Mouse (Mus musculus): ENCODE results near the gene R3hcc1l. TPM values are rescaled to one million over a fixed set of nuclear protein-coding genes. Genes with fewer than 3 reads are reported as not detected.

The R3hcc1l gene
- polyA plus RNA-seq, 1 experiment from 2014 or later: 11.3 TPM

- H3K9ac ChIP-seq (ENCODE audit: low read length): no peak overlapping the region
- H3K4me3 ChIP-seq (ENCODE audit: low read depth, low read length): no peak overlapping the region
- no peak overlapping the region for H3K27ac ChIP-seq (replicated peaks)
- ATAC-seq (ENCODE audit: low FRiP score, low TSS enrichment): no peak
- H3K27me3 ChIP-seq (ENCODE audit: control insufficient read depth, insufficient read depth, low read length): no peaks in the 10 kb centered on the region
- no peak overlapping the region for H3K4me2 ChIP-seq (replicated peaks; ENCODE audit: low read depth)
- no peaks in the 10 kb centered on the region for H3K9me3 ChIP-seq (ENCODE audit: control insufficient read depth, low read length)
- no peaks in the 10 kb centered on the region for H3K4me1 ChIP-seq (replicated peaks; ENCODE audit: control insufficient read depth, insufficient read depth)
- WGBS: 89% methylated on average over 3 of the region's 3 CpGs
- H3K36me3 ChIP-seq (ENCODE audit: control insufficient read depth, insufficient read depth, low read length): 0 out of 2 replicates have a peak, but pooled peaks cover 4% of the 10 kb centered on the region
- no peak for TF ChIP-seq EP300 (optimal IDR thresholded peaks at IDR 0.05)
- TF ChIP-seq CTCF (IDR thresholded peaks at IDR 0.05; ENCODE audit: low read depth): no peak
- no peak for DNase-seq (ENCODE audit: low spot score)
Measured at GRCm38 (mm10) chr19:42584188-42584587, 65.6 kb downstream of the R3hcc1l start.

- TF ChIP-seq EP300 (optimal IDR thresholded peaks at IDR 0.05) (no peak), CTCF (IDR thresholded peaks at IDR 0.05; ENCODE audit: low read depth) (peak; percentile 4; the same call in 1 of the 2 replicates)
- 25% methylated on average over 2 of the region's 2 CpGs for WGBS
- peak overlapping the region; percentile 45; the same call in 1 of the 2 replicates for H3K27ac ChIP-seq (replicated peaks)
- no peaks in the 10 kb centered on the region for H3K4me1 ChIP-seq (replicated peaks; ENCODE audit: control insufficient read depth, insufficient read depth)
- ATAC-seq (ENCODE audit: low FRiP score, low TSS enrichment) (no peak; the same call in 1 of the 2 replicates), DNase-seq (ENCODE audit: low spot score) (no peak)
- 0 out of 2 replicates have a peak overlapping the region, but pooled peaks have one; percentile 2 for H3K4me2 ChIP-seq (replicated peaks; ENCODE audit: low read depth)
- H3K9me3 ChIP-seq (ENCODE audit: control insufficient read depth, low read length): no peaks in the 10 kb centered on the region
- 0 out of 2 replicates have a peak, but pooled peaks cover 4% of the 10 kb centered on the region for H3K36me3 ChIP-seq (ENCODE audit: control insufficient read depth, insufficient read depth, low read length)
- no peak overlapping the region for H3K4me3 ChIP-seq (ENCODE audit: low read depth, low read length)
- H3K9ac ChIP-seq (ENCODE audit: low read length): no peak overlapping the region
- no peaks in the 10 kb centered on the region for H3K27me3 ChIP-seq (ENCODE audit: control insufficient read depth, insufficient read depth, low read length)
Measured at GRCm38 (mm10) chr19:42587704-42588103, 69.1 kb downstream of the R3hcc1l start.

- TF ChIP-seq EP300 (optimal IDR thresholded peaks at IDR 0.05) (no peak), CTCF (IDR thresholded peaks at IDR 0.05; ENCODE audit: low read depth) (peak; percentile 78)
- Histone ChIP-seq H3K36me3 (ENCODE audit: control insufficient read depth, insufficient read depth, low read length) (0 out of 2 replicates have a peak, but pooled peaks cover 2% of the 10 kb centered on the region), H3K4me2 (replicated peaks; ENCODE audit: low read depth) (no peak overlapping the region), H3K4me3 (ENCODE audit: low read depth, low read length) (no peak overlapping the region), H3K27me3 (ENCODE audit: control insufficient read depth, insufficient read depth, low read length) (no peaks in the 10 kb centered on the region), H3K27ac (replicated peaks) (no peak overlapping the region), H3K9ac (ENCODE audit: low read length) (no peak overlapping the region), H3K9me3 (ENCODE audit: control insufficient read depth, low read length) (no peaks in the 10 kb centered on the region), H3K4me1 (replicated peaks; ENCODE audit: control insufficient read depth, insufficient read depth) (no peaks in the 10 kb centered on the region)
- DNase-seq (ENCODE audit: low spot score) (no peak), ATAC-seq (ENCODE audit: low FRiP score, low TSS enrichment) (no peak)
- 32% methylated on average over 1 of the region's 1 CpGs for WGBS
Measured at GRCm38 (mm10) chr19:42589246-42589645, 70.7 kb downstream of the R3hcc1l start.

- ATAC-seq (ENCODE audit: low FRiP score, low TSS enrichment) (no peak), DNase-seq (ENCODE audit: low spot score) (peak; percentile 10)
- no peak overlapping the region for H3K9ac ChIP-seq (ENCODE audit: low read length)
- 68% methylated on average over 14 of the region's 14 CpGs for WGBS
- H3K27me3 ChIP-seq (ENCODE audit: control insufficient read depth, insufficient read depth, low read length): no peaks in the 10 kb centered on the region
- H3K4me2 ChIP-seq (replicated peaks; ENCODE audit: low read depth): no peak overlapping the region
- TF ChIP-seq EP300 (optimal IDR thresholded peaks at IDR 0.05): no peak
- no peak for TF ChIP-seq CTCF (IDR thresholded peaks at IDR 0.05; ENCODE audit: low read depth)
- H3K36me3 ChIP-seq (ENCODE audit: control insufficient read depth, insufficient read depth, low read length): 0 out of 2 replicates have a peak, but pooled peaks cover 6% of the 10 kb centered on the region
- no peaks in the 10 kb centered on the region for H3K4me1 ChIP-seq (replicated peaks; ENCODE audit: control insufficient read depth, insufficient read depth)
- H3K4me3 ChIP-seq (ENCODE audit: low read depth, low read length): no peak overlapping the region
- H3K27ac ChIP-seq (replicated peaks): no peak overlapping the region
- no peaks in the 10 kb centered on the region for H3K9me3 ChIP-seq (ENCODE audit: control insufficient read depth, low read length)
Measured at GRCm38 (mm10) chr19:42591534-42591933, 73.0 kb downstream of the R3hcc1l start.

GRCm38 (mm10) chr19:42593456-42593855 is 74.9 kb downstream of the R3hcc1l start:
- ATAC-seq (ENCODE audit: low FRiP score, low TSS enrichment) (no peak), DNase-seq (ENCODE audit: low spot score) (peak; percentile 14)
- no peaks in the 10 kb centered on the region for H3K9me3 ChIP-seq (ENCODE audit: control insufficient read depth, low read length)
- H3K4me2 ChIP-seq (replicated peaks; ENCODE audit: low read depth): no peak overlapping the region
- 67% methylated on average over 6 of the region's 6 CpGs for WGBS
- no peaks in the 10 kb centered on the region for H3K4me1 ChIP-seq (replicated peaks; ENCODE audit: control insufficient read depth, insufficient read depth)
- no peak overlapping the region for H3K9ac ChIP-seq (ENCODE audit: low read length)
- H3K27me3 ChIP-seq (ENCODE audit: control insufficient read depth, insufficient read depth, low read length): no peaks in the 10 kb centered on the region
- 0 out of 2 replicates have a peak, but pooled peaks cover 6% of the 10 kb centered on the region for H3K36me3 ChIP-seq (ENCODE audit: control insufficient read depth, insufficient read depth, low read length)
- TF ChIP-seq CTCF (IDR thresholded peaks at IDR 0.05; ENCODE audit: low read depth) (no peak), EP300 (optimal IDR thresholded peaks at IDR 0.05) (no peak)
- no peak overlapping the region for H3K27ac ChIP-seq (replicated peaks)
- no peak overlapping the region for H3K4me3 ChIP-seq (ENCODE audit: low read depth, low read length)

GRCm38 (mm10) chr19:42595066-42595465 is 76.5 kb downstream of the R3hcc1l start:
- 88% methylated on average over 6 of the region's 6 CpGs for WGBS
- Histone ChIP-seq H3K27ac (replicated peaks) (no peak overlapping the region), H3K4me1 (replicated peaks; ENCODE audit: control insufficient read depth, insufficient read depth) (no peaks in the 10 kb centered on the region), H3K4me3 (ENCODE audit: low read depth, low read length) (no peak overlapping the region), H3K27me3 (ENCODE audit: control insufficient read depth, insufficient read depth, low read length) (no peaks in the 10 kb centered on the region), H3K36me3 (ENCODE audit: control insufficient read depth, insufficient read depth, low read length) (0 out of 2 replicates have a peak, but pooled peaks cover 6% of the 10 kb centered on the region), H3K9ac (ENCODE audit: low read length) (no peak overlapping the region), H3K9me3 (ENCODE audit: control insufficient read depth, low read length) (no peaks in the 10 kb centered on the region), H3K4me2 (replicated peaks; ENCODE audit: low read depth) (no peak overlapping the region)
- ATAC-seq (ENCODE audit: low FRiP score, low TSS enrichment) (no peak), DNase-seq (ENCODE audit: low spot score) (peak; percentile 11)
- no peak for TF ChIP-seq CTCF (IDR thresholded peaks at IDR 0.05; ENCODE audit: low read depth)
- TF ChIP-seq EP300 (optimal IDR thresholded peaks at IDR 0.05): no peak
